Mouse (Mus musculus): ENCODE measurements around the gene Eef2k. TPM values are rescaled to one million over a fixed set of nuclear protein-coding genes. Genes with fewer than 3 reads are reported as not detected.

The Eef2k gene
- total RNA-seq, 1 experiment = 13.6 TPM

DNA sequence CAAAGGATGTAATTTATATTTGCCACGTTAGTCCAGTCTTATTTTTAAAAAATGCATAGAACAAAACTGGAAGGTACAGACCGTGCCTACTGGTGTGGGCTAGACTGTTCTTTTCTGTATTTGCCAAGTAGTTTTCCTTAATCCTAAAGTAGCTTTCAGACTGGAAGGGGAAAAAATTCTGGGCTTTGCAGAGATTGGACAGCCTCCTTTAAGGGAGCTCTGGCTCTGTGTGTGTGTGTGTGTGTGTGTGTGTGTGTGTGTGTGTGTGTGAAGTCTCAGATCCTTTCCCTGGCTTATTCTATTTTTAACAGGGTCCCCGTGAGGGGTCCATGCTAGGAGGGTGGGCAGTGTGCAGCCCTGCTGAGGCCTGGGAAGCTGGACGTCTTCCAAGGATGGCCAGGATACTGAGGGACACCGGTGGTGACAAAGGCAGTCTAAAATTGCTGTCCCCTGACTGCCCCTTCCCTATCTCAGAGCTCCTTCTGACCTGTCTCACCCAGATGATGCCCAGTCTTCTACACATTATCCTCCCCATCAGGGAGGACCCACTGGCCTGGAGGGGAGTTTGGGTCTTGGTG, 27.9 kb downstream of the Eef2k start:
- H3K36me3 ChIP-seq (ENCODE audit: control insufficient read depth, insufficient read depth, low read length, poor library complexity, severe bottlenecking) = no peaks in the 10 kb centered on the region
- H3K4me3 ChIP-seq (ENCODE audit: insufficient read depth in 1 of 2, low read depth in 1 of 2, low read length in 2 of 2, poor library complexity in 1 of 2, severe bottlenecking in 1 of 2) = no peak overlapping the region
- in situ Hi-C loops (cut with MboI; ENCODE audit: low sequenced_read_pairs in 2 of 2, unreplicated experiment in 2 of 2) = no loop called here
- no peaks in the 10 kb centered on the region for H3K9me3 ChIP-seq (ENCODE audit: control insufficient read depth, insufficient read depth, low read depth, low read length)
- TF ChIP-seq ZC3H11A (IDR thresholded peaks at IDR 0.05; ENCODE audit: borderline replicate concordance, low read depth, low read length) (no peak), MAFK (IDR thresholded peaks at IDR 0.05; ENCODE audit: insufficient read depth, low read depth, low read length) (no peak), ZNF384 (IDR thresholded peaks at IDR 0.05; ENCODE audit: low read depth, low read length) (no peak), HCFC1 (IDR thresholded peaks at IDR 0.05; ENCODE audit: borderline replicate concordance, insufficient read depth, low read length) (no peak), CHD2 (IDR thresholded peaks at IDR 0.05; ENCODE audit: low read depth, low read length) (no peak)
- no peak overlapping the region for H3K9ac ChIP-seq (ENCODE audit: insufficient read depth, low read depth, low read length, poor library complexity, severe bottlenecking)
- H3K27ac ChIP-seq (ENCODE audit: insufficient read depth, low read depth, low read length, poor library complexity, severe bottlenecking) = no peak overlapping the region
- H3K4me1 ChIP-seq (ENCODE audit: control insufficient read depth in 2 of 2, insufficient read depth in 2 of 2, low read length in 2 of 2, poor library complexity in 1 of 2) = peaks cover 0 to 7% of the 10 kb centered on the region in 2 experiments; a peak in 1 of 4 replicates
- no peak for DNase-seq (ENCODE audit: low read depth, low spot score)

DNA sequence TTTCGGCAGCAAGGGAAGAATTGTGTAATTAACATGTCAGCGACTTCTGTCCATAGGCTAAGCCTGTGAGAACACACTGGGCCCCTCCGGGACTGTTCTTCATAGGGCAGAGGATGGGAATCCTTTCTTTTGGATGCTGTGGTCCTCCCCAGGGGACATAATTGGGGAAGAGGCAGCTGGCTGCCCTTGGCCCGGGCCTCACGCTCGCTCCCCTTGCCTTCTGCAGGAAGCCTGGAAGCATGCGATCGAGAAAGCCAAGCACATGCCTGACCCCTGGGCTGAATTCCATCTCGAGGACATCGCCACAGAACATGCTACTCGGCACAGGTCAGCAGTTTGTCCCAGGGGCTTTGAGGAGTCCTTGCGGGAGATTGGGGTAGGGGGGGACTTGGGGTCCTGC, 30.5 kb downstream of the Eef2k start:
- Histone ChIP-seq H3K4me3 (ENCODE audit: insufficient read depth in 1 of 2, low read depth in 1 of 2, low read length in 2 of 2, poor library complexity in 1 of 2, severe bottlenecking in 1 of 2) (no peak overlapping the region), H3K9me3 (ENCODE audit: control insufficient read depth, insufficient read depth, low read depth, low read length) (no peaks in the 10 kb centered on the region), H3K4me1 (ENCODE audit: control insufficient read depth in 2 of 2, insufficient read depth in 2 of 2, low read length in 2 of 2, poor library complexity in 1 of 2) (peaks cover 0 to 4% of the 10 kb centered on the region in 2 experiments; a peak in 1 of 4 replicates), H3K9ac (ENCODE audit: insufficient read depth, low read depth, low read length, poor library complexity, severe bottlenecking) (no peak overlapping the region), H3K36me3 (ENCODE audit: control insufficient read depth, insufficient read depth, low read length, poor library complexity, severe bottlenecking) (no peaks in the 10 kb centered on the region), H3K27ac (ENCODE audit: insufficient read depth, low read depth, low read length, poor library complexity, severe bottlenecking) (no peak overlapping the region)
- in situ Hi-C loops (cut with MboI; ENCODE audit: low sequenced_read_pairs in 2 of 2, unreplicated experiment in 2 of 2) = no loop called here
- TF ChIP-seq ZC3H11A (IDR thresholded peaks at IDR 0.05; ENCODE audit: borderline replicate concordance, low read depth, low read length) (no peak), CHD2 (IDR thresholded peaks at IDR 0.05; ENCODE audit: low read depth, low read length) (no peak)
- no peak for DNase-seq (ENCODE audit: low read depth, low spot score)

DNA sequence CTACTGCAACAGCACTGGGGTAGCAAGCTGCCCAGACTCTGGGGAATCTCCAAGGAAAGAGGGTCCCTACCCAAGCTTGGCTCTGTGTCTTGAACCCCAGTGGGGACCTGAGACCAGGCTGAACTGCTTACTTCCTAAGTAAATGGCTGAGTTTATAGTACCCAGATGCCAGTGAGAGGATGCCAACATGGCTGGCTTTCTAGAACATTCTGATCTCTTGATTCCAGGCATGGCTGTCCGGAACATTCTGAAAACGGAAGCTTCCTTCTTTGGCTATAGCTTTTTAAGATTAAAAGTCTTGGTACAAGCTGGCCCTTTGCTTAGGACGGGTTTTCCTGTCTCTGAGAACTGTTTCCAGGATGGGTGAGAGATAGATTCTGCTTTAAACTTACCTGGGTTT, 31.4 kb downstream of the Eef2k start:
- TF ChIP-seq ZNF384 (IDR thresholded peaks at IDR 0.05; ENCODE audit: low read depth, low read length) (no peak), HCFC1 (IDR thresholded peaks at IDR 0.05; ENCODE audit: borderline replicate concordance, insufficient read depth, low read length) (no peak), CHD2 (IDR thresholded peaks at IDR 0.05; ENCODE audit: low read depth, low read length) (no peak)
- Histone ChIP-seq H3K36me3 (ENCODE audit: control insufficient read depth, insufficient read depth, low read length, poor library complexity, severe bottlenecking) (no peaks in the 10 kb centered on the region), H3K4me3 (ENCODE audit: insufficient read depth in 1 of 2, low read depth in 1 of 2, low read length in 2 of 2, poor library complexity in 1 of 2, severe bottlenecking in 1 of 2) (no peak overlapping the region), H3K9ac (ENCODE audit: insufficient read depth, low read depth, low read length, poor library complexity, severe bottlenecking) (no peak overlapping the region), H3K4me1 (ENCODE audit: control insufficient read depth in 2 of 2, insufficient read depth in 2 of 2, low read length in 2 of 2, poor library complexity in 1 of 2) (peaks cover 0 to 4% of the 10 kb centered on the region in 2 experiments; a peak in 1 of 4 replicates), H3K27ac (ENCODE audit: insufficient read depth, low read depth, low read length, poor library complexity, severe bottlenecking) (no peak overlapping the region), H3K9me3 (ENCODE audit: control insufficient read depth, insufficient read depth, low read depth, low read length) (no peaks in the 10 kb centered on the region)
- no peak for DNase-seq (ENCODE audit: low read depth, low spot score)
- in situ Hi-C loops (cut with MboI; ENCODE audit: low sequenced_read_pairs in 2 of 2, unreplicated experiment in 2 of 2) = no loop called here

DNA sequence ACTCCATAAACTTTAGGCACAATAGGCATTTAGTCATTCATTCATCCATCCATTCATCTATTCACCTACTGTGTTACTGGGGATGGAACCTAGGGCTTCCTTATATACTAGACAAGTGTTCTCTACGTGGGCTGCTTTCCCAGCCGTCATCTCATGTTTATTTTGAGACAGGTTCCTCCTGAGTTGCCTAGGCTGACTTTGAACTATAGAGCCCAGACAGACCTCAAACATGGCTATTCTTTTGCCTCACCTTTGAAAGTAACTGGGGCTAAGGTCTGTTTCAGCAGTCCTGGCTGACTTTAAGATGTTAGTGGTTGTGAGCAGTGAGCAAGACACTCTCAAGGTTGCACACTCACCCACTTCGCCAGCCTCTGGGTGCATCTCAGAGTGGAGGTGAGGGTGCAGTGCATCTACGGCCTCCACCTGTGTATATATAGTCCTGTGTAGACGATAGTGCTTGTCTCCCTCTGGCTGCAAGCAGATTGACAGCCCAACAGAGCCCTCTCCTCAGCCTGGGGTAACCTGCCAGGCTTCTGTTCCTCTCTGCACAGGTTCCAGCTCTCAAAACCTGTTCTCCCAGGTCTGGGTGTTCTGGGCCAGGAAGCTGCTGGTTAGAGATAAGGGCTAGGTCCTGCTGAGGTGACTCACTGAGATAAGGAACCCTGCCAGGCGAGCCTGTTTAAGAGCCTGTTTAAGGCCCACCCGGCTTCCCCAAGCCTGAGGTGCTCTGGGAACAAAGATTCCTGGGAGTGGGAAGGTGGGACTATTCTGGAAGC, 32.3 kb downstream of the Eef2k start:
- H3K4me3 ChIP-seq (ENCODE audit: insufficient read depth in 1 of 2, low read depth in 1 of 2, low read length in 2 of 2, poor library complexity in 1 of 2, severe bottlenecking in 1 of 2) = no peak overlapping the region
- H3K9ac ChIP-seq (ENCODE audit: insufficient read depth, low read depth, low read length, poor library complexity, severe bottlenecking) = no peak overlapping the region
- in situ Hi-C loops (cut with MboI; ENCODE audit: low sequenced_read_pairs in 2 of 2, unreplicated experiment in 2 of 2) = no loop called here
- no peak for DNase-seq (ENCODE audit: low read depth, low spot score)
- no peaks in the 10 kb centered on the region; the same call in 1 of the 2 replicates for H3K36me3 ChIP-seq (ENCODE audit: control insufficient read depth, insufficient read depth, low read length, poor library complexity, severe bottlenecking)
- H3K9me3 ChIP-seq (ENCODE audit: control insufficient read depth, insufficient read depth, low read depth, low read length) = no peaks in the 10 kb centered on the region
- H3K4me1 ChIP-seq (ENCODE audit: control insufficient read depth in 2 of 2, insufficient read depth in 2 of 2, low read length in 2 of 2, poor library complexity in 1 of 2) = peaks cover 0 to 4% of the 10 kb centered on the region in 2 experiments; a peak in 1 of 4 replicates
- no peak overlapping the region for H3K27ac ChIP-seq (ENCODE audit: insufficient read depth, low read depth, low read length, poor library complexity, severe bottlenecking)
- TF ChIP-seq ZC3H11A (IDR thresholded peaks at IDR 0.05; ENCODE audit: borderline replicate concordance, low read depth, low read length) (no peak), MAFK (IDR thresholded peaks at IDR 0.05; ENCODE audit: insufficient read depth, low read depth, low read length) (no peak), ZNF384 (IDR thresholded peaks at IDR 0.05; ENCODE audit: low read depth, low read length) (no peak), HCFC1 (IDR thresholded peaks at IDR 0.05; ENCODE audit: borderline replicate concordance, insufficient read depth, low read length) (no peak)
